Mouse (Mus musculus) embryonic fibroblast, embryonic 13.5 days (primary cell): ENCODE measurements around the gene Ywhaq. TPM values are rescaled to one million over a fixed set of nuclear protein-coding genes. Genes with fewer than 3 reads are reported as not detected.

Experiments used
- H3K27ac ChIP-seq: 2 replicates; pipeline ENCODE4 v1.5.1; 2012; ENCODE audit warnings: low read length, control low read depth, inconsistent platforms; ENCODE audit not compliant: insufficient read depth
- H3K4me1 ChIP-seq: 2 replicates; pipeline ENCODE4 v1.6.1; 2011; ENCODE audit warnings: low read length; ENCODE audit not compliant: control insufficient read depth, insufficient read depth
- H3K4me3 ChIP-seq: 2 replicates; pipeline ENCODE4 v1.5.1; 2011; ENCODE audit warnings: mild to moderate bottlenecking, control low read depth, low read length; ENCODE audit not compliant: insufficient read depth
- CTCF ChIP-seq: IDR thresholded peaks from 2 replicates; pipeline ENCODE4 v1.5.1; 2011; ENCODE audit warnings: mild to moderate bottlenecking, control low read depth, low read length, moderate library complexity, borderline replicate concordance; ENCODE audit not compliant: insufficient read depth
- POLR2A ChIP-seq: IDR thresholded peaks from 2 replicates; pipeline ENCODE4 v1.6.1; 2011; ENCODE audit warnings: low read depth, mild to moderate bottlenecking, control low read depth, low read length, moderate library complexity
- polyA plus RNA-seq: library from polyadenylated mRNA; stranded (reverse); fragments of >200 nt; gene quantifications from 2 replicates; pipeline ENCODE4 v1.2.4, GENCODE M21; 2011; ENCODE audit warnings: low read depth; ENCODE audit not compliant: missing spikeins, insufficient read length

The Ywhaq gene
- polyA plus RNA-seq, 1 experiment: 295 TPM

DNA sequence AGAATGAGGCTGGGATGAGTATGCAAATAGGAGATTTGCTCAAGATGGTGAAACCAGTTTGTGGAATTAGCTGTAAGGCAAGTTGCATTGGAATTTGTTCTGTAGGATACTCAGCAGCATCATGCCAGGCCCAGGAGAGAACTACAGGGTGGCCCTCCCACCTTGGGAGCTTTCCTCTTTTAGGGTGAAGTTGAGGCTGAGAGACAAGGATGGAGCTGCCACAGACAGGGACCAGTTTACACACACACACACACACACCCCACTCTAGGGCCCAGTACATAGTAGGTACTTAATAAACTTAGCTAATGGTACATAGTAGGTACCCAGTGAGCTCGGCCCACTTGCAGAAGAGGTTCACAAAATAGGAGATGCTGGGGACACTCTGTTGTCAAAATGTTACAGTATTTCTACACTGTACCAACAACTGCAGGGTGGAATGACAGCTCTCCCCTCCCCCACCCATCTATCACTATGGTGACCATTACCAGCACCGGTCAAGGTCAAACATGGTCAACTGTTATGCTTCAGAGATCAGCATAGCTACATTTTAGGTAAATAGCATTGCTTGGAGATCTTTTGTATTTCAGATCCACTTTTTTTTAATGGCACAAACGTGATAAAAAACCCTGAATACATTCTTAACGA, 21.4 kb upstream of the Ywhaq start:
- no peak overlapping the region for H3K4me3 ChIP-seq
- H3K27ac ChIP-seq: no peak overlapping the region
- no peak for TF ChIP-seq CTCF
- no peak for TF ChIP-seq POLR2A
- no peaks in the 10 kb centered on the region for H3K4me1 ChIP-seq

DNA sequence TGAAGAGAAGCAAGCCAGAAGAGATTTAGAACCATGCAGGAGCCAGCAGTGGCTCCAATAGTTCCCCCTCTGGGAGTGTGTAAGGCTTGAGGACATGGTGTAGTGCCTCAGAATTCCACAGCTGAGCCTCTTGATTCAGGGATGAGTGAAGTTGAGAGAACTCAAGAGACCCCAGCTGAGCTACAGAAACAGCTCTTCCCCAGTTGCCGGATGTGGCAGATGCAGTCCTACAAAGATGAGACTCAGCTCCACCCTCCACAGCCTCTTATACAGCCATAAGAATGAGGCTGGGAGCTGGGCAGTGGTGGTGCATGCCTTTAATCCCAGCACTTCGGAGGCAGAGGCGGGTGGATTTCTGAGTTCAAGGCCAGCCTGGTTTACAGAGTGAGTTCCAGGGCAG, 20.9 kb upstream of the Ywhaq start:
- TF ChIP-seq CTCF (no peak), POLR2A (no peak)
- no peaks in the 10 kb centered on the region for H3K4me1 ChIP-seq
- H3K4me3 ChIP-seq: no peak overlapping the region
- H3K27ac ChIP-seq: no peak overlapping the region

DNA sequence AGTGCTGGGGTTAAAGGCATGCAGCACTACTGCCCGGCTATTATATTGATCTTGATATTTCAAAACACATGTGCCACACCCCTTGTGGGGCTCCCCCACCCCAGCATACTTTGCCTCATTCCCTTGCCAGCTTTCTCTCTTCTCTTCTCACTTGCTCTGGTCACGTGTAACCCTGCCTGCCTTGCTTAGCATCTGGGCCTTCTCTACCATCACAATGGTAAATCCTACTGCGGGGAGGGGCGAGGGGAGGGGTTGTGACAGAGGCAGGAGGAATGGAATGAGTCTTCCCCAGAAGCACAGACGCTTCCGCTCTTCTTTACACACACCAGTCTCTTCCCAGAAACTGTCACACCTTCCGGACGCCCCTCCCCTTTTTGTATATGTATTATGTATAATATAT, 14.5 kb upstream of the Ywhaq start:
- TF ChIP-seq POLR2A: no peak
- TF ChIP-seq CTCF: no peak
- Histone ChIP-seq H3K4me1 (no peaks in the 10 kb centered on the region), H3K4me3 (no peak overlapping the region), H3K27ac (no peak overlapping the region)

DNA sequence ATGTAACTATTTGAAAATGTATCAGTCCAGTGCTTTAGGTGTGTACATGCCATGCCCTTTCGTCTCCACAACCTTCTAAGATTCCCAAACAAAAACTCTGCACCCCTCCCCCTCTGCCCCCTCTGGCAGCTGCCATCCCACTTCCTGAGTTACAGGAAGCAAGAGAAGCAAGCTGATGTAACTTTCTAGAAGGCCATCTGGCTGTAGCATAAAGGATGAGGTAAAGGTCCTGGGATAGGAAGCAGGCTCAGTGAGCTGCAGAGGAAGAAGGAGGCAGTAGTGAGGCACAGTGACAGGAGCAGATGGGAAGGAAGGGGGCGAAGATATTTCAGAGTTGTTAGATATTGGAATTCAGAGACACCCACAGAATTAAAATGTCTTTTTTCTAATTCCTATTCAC, 13.6 kb upstream of the Ywhaq start:
- no peak overlapping the region for H3K27ac ChIP-seq

DNA sequence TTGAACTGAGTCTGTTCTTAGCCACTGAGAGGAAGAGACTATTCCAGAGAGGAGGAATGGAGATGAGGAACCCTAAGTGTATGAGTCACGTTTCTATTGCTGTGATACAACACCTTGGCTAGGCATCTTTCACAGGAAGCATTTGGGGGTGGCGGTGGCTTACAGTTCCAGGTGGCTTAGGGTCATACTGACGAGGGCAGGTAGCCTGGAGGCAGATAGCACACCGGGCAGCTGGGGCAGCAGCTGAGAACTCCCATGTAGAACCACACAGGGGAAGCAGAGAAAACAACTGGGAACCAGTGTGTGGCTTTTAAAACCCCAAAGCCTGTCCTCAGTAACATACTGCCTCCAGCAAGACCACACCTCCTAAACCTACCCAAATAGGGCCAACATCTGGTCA, 12.7 kb upstream of the Ywhaq start:
- H3K4me1 ChIP-seq: peaks cover 7% of the 10 kb centered on the region
- no peak overlapping the region for H3K27ac ChIP-seq
- no peak overlapping the region for H3K4me3 ChIP-seq
- no peak for TF ChIP-seq CTCF
- no peak for TF ChIP-seq POLR2A

More for the DNA sequence above, 13.6 kb upstream of the Ywhaq start:
- Histone ChIP-seq H3K4me3 (no peak overlapping the region), H3K4me1 (peaks cover 1% of the 10 kb centered on the region)
- no peak for TF ChIP-seq CTCF
- no peak for TF ChIP-seq POLR2A

DNA sequence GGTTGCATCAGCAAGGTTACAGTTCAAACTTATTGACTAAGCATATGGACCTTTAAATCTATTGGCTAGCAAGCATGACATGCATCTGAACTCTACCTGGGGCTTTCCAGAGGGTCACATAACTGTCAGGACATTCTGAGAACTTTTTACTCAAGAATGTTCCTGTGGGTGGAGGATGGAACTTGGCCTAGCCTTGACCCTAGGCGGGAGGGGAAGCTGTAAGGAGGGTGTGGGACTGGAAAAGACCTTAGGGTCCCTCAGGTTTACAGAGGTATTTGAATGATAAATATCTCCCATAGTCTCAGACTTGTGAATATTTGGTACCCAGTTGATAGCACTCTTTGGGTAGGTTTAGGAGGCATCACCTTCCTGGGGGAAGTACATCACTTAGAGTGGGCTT, 11.6 kb upstream of the Ywhaq start:
- TF ChIP-seq POLR2A (no peak), CTCF (no peak)
- Histone ChIP-seq H3K27ac (no peak overlapping the region), H3K4me1 (peaks cover 7% of the 10 kb centered on the region), H3K4me3 (no peak overlapping the region)

DNA sequence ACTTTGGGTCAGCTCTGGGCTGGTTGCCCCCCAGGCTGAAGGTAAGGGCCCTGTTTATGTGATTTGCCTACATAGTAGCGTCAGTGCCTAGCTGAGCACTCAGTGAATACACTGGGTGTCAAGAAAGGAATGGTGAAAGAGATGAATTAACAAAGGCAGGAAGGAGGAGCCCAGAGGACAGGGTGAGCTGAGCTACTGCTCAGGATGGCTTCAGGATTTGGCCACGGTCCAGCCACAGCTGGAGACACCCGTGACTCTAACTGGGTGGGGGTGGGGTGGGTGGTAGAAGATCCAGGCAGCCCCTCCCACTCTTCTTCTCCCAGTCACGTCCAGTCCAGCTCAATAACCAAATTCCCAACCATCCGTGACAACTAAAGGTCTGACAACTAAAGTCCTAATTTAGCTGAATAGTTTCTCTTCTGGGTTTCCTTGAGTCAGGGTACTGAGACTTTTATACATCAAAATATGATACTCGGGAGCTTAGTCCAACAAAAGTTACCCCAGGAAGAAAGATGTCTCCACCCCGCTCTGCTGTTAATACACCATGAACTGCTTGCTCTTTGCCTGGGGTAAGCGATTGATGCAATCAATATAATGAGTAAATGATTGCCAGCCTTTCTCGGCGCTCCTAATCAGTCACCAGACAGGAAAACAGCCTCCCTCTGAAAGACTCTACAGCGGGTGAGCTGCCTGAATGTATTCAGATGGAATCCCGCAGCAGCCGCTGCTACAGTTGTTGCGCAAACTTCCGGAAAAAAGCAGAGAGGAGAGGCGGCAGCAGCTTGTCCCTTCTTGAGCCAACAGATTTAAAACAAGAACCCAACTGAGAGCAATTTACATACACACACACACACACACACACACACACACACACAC, 8.9 kb upstream of the Ywhaq start:
- H3K4me1 ChIP-seq: peaks cover 7% of the 10 kb centered on the region
- H3K27ac ChIP-seq: peak overlapping the region; percentile 12
- no peak for TF ChIP-seq CTCF
- no peak overlapping the region for H3K4me3 ChIP-seq

DNA sequence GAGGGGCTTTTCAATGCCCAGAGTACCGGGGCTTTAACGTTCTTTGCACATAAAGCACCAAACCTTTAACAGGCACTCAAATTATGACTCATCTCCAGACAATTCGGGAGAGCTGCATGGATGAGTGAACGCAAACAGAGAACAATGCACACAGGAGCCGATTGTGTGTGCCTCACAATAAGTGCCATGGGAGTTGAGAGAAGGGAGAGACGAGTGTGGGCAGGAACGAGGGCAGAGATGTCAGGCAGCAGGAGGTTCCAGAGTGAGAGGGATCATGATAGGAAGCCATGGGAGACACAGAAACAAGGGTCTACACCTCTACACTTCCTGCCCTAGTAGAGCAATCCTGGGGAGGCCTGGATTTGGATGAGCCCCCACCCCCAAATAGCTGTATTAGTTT, 7.2 kb upstream of the Ywhaq start:
- TF ChIP-seq POLR2A: no peak
- TF ChIP-seq CTCF: no peak
- Histone ChIP-seq H3K4me1 (peaks cover 7% of the 10 kb centered on the region), H3K4me3 (no peak overlapping the region), H3K27ac (no peak overlapping the region)

DNA sequence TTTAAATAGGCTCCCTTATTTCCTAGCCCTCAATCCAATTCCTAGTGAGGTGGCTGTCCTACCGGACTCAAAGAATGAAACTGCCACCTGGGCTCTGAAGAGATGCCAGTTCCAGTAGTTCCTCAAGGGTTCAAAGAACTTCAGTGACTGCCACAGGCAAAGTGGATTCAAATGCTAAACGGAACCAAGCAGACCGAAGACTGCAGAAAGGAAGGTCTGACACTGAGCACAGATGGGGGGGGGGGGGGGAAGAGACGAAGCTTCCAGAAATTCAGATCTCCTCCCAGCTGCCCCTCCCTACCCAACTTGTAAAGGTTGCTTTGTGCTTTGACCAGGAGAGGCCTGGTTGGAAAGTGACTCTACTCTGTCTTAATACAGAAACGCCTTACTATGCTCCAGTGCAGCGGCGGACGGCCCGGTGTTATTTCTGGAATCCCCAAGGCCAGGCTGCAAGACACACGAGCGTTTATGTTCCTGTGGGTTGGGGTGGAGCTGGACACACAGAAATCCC, 1.2 kb upstream of the Ywhaq start:
- peak overlapping the region; percentile 67; the same call in 1 of the 2 replicates for H3K4me3 ChIP-seq
- H3K27ac ChIP-seq: no peak overlapping the region

DNA sequence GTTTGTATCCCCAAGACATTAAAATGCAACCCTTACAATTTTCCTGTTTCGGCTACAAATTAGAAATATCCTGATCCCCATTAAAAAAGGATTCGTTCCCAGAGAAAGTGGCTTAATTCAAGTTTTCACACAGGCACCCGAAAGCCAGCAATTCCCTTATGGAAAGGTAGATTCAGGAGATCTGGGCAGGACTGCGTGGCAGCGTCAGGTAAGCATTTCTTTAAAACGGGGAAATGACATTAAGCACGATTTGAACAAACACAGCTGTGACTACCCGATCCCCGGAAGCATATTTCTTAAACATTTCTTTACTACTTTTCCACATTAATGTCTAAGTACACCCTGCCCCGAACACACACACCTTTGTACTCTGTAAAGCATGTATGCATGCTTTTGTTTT, 646 bp upstream of the Ywhaq start:
- no peaks in the 10 kb centered on the region; the same call in 1 of the 2 replicates for H3K4me1 ChIP-seq
- TF ChIP-seq POLR2A (no peak), CTCF (no peak)
- no peak overlapping the region; the same call in 1 of the 2 replicates for H3K27ac ChIP-seq
- H3K4me3 ChIP-seq: peak overlapping the region; percentile 67

More for the DNA sequence above, 1.2 kb upstream of the Ywhaq start:
- TF ChIP-seq CTCF (no peak), POLR2A (no peak; the same call in 1 of the 2 replicates)
- H3K4me1 ChIP-seq: no peaks in the 10 kb centered on the region; the same call in 1 of the 2 replicates
